Mouse (Mus musculus) lung, postnatal 14 days (tissue): ENCODE measurements around the gene Arhgef7.
"Not testable (repeated sequence)": the region's sequence is repeated elsewhere in the genome, so short reads cannot be mapped to it uniquely, and the experiment has no call there.

Experiments used
- DNase-seq: peaks from one replicate; pipeline ENCODE4 v3.0.0; 2021

Arhgef7 gene

DNA sequence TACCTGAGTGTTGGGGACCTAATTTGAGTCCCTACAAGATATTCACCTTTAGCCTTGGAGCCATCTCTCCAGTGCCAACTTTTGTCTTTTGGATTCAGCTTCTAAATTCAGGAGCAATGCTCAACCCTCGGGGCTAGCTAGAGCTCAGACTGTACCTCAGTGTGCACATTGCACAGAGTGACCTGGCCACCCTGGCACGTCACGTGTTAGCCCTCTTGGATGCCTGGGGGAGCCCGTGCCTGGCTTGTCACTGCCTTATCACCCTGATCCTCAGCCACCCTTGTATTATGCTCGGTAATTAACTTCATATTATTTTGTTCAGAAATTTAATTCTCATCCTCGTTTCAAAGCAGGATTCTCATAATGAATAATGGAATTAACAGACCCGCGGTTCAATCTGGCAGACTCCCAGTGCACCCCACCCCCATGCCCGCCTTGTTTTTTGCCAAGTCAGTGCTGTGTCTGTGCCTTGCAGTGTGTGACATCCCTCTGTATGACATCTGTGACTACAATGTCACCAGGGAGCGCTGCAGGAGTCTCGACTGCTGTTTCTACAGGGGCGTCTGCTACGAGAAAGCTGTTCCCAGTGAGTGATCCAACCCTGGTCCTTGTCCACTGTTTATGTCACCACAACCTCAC, 116.3 kb downstream of the Arhgef7 start:
- DNase-seq: peak; percentile 39

GRCm38 (mm10) chr8:11844316-11844685, 116.8 kb downstream of the Arhgef7 start:
- DNase-seq: peak; percentile 21

DNA sequence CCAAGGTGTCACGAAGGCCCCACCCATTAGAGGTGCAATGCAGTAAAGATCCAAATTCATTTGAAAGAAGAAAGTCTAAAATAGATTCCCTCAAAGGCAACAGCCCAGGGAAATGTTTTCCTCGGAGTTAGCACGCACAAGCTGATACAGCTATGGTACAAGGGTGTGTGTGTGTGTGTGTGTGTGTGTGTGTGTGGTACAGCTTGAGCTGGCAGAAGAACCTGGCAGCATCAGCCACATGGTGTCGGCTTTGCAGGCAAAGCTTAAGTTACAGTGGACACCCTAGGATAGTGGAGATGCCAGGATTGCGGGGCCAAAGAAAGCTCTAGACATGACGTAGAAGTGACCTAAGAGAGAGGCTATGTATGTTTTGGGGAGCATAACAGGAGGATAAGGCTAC, 119.3 kb downstream of the Arhgef7 start:
- no peak for DNase-seq

- no peak for DNase-seq
These were observed 140.3 kb downstream of the Arhgef7 start for GRCm38 (mm10) chr8:11867832-11868231.

- not testable (repeated sequence) for DNase-seq
These were observed 146.7 kb downstream of the Arhgef7 start for GRCm38 (mm10) chr8:11874227-11874626.

DNA sequence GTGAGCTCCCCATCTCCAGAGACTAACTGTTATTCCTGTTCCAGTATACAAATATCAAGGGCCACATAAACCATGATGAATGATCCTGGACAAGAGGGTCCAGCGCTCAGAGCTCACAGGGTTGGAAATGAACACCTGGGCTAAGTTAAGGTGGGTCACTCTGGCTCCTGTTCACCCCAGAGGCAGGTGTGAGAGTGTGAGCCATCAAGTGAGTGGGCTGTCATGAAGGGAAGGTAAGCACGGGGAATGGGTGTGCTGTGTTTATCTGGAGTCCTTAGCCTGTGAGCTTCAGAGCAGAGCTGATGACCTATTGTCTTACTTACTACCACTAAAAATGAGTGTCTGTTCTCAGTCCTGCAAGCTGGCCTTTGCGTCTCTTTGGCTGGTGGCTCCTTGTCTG, 157.1 kb downstream of the Arhgef7 start:
- no peak for DNase-seq
